Comparison of ENCODE assay signal across 10 mouse cellular contexts in the genomic region with DNA sequence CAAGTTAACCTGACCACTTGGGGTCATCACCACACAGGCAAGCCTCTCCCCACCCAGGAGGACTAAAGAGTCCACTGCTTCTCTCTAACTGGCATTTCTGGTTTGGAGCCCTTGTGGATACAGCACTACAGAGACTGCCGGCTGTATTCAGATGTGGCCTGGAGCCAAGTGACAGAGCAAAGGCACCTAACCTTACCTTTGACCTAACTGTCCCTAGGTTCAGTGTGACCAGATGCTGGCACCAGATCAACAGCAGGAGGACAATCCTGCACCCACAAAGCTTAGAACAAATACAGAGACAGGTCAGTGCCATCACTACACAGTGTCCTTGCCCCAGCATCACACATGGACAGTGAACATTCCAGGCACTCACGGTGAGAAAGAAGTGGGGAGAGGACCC. TPM values are rescaled to one million over a fixed set of nuclear protein-coding genes. Genes with fewer than 3 reads are reported as not detected.
DNase-seq lines count a peak whose midpoint lies in the region; ATAC-seq and TF ChIP-seq lines count a peak whose summit lies in the region.
"Had no signal": no experiment of that assay in that cellular context is flagged by ENCODE, and none has a peak within 500 bp of the region (broad histone marks: within the 10 kb centered on the region; RNA-seq: fewer than 3 reads in every experiment).

No protein-coding gene starts in this region.

- peak overlapping the region; percentile 80 for H3K4me2 ChIP-seq in intestine, embryonic 14.5 days (ENCODE audit: low read length)

- peak overlapping the region; percentile 96 for H3K4me3 ChIP-seq in heart, embryonic 10.5 days
- H3K4me3 ChIP-seq in C2C12 (ENCODE audit: insufficient read depth, poor library complexity, severe bottlenecking): peak overlapping the region; percentile 72
- H3K4me3 ChIP-seq in intestine, embryonic 14.5 days (ENCODE audit: low read depth, low read length): no peak overlapping the region
- H3K4me3 ChIP-seq in liver, adult 2 months (ENCODE audit: insufficient read depth, low read depth, low read length): no peak overlapping the region; the same call in 1 of the 2 replicates

- no peak overlapping the region for H3K27ac ChIP-seq in heart, embryonic 10.5 days
- no peak overlapping the region for H3K27ac ChIP-seq in intestine, embryonic 14.5 days (ENCODE audit: low read depth)
- peak overlapping the region; percentile 42 for H3K27ac ChIP-seq in liver, adult 2 months (replicated peaks; ENCODE audit: insufficient read depth, low read depth, low read length)
- H3K27ac ChIP-seq: midbrain, embryonic 12.5 days had no signal

- peaks cover 29% of the 10 kb centered on the region for H3K36me3 ChIP-seq in heart, embryonic 10.5 days
- H3K36me3 ChIP-seq in C2C12 (ENCODE audit: control insufficient read depth, insufficient read depth): peaks cover 38% of the 10 kb centered on the region
- peaks cover 23% of the 10 kb centered on the region for H3K36me3 ChIP-seq in intestine, embryonic 14.5 days (ENCODE audit: control insufficient read depth, insufficient read depth, low read length)
- peaks cover 19% of the 10 kb centered on the region for H3K36me3 ChIP-seq in liver, adult 2 months (ENCODE audit: control insufficient read depth, insufficient read depth, low read length)

- H3K9me3 ChIP-seq in heart, embryonic 10.5 days: no peaks in the 10 kb centered on the region
- no peaks in the 10 kb centered on the region for H3K9me3 ChIP-seq in intestine, embryonic 14.5 days (ENCODE audit: control insufficient read depth, low read length)
- H3K9me3 ChIP-seq: midbrain, embryonic 12.5 days had no signal

- no peak overlapping the region for H3K9ac ChIP-seq in intestine, embryonic 14.5 days (ENCODE audit: low read length)
- H3K9ac ChIP-seq in liver, adult 2 months (ENCODE audit: low read depth, low read length): no peak overlapping the region; the same call in 1 of the 2 replicates
- H3K9ac ChIP-seq: midbrain, embryonic 12.5 days had no signal

- peaks cover 37% of the 10 kb centered on the region for H3K4me1 ChIP-seq in heart, embryonic 10.5 days
- H3K4me1 ChIP-seq in intestine, embryonic 14.5 days (replicated peaks; ENCODE audit: control insufficient read depth, insufficient read depth, low read length): peaks cover 25% of the 10 kb centered on the region
- peaks cover 24% of the 10 kb centered on the region for H3K4me1 ChIP-seq in liver, adult 2 months (ENCODE audit: control insufficient read depth, insufficient read depth, low read length)

- H3K79me3 ChIP-seq in C2C12 (ENCODE audit: low read depth): peaks cover 49% of the 10 kb centered on the region

- WGBS in heart, embryonic 10.5 days: 60% methylated on average over 2 of the region's 2 CpGs
- 78% methylated on average over 2 of the region's 2 CpGs for WGBS in intestine, embryonic 14.5 days
- WGBS in liver, adult 2 months: 18% methylated on average over 2 of the region's 2 CpGs

- ATAC-seq in intestine, embryonic 14.5 days (replicated peaks; ENCODE audit: low FRiP score, low TSS enrichment, low read depth): no peak

- TF ChIP-seq POLR2A in liver, adult 2 months (IDR thresholded peaks at IDR 0.05; ENCODE audit: extremely low read depth, insufficient read depth, low read length): no peak

- no peaks in the 10 kb centered on the region for H3K27me3 ChIP-seq in heart, embryonic 10.5 days (ENCODE audit: insufficient read depth, poor library complexity, severe bottlenecking)
- H3K27me3 ChIP-seq in C2C12 (ENCODE audit: control insufficient read depth, insufficient read depth, insufficient read length): no peaks in the 10 kb centered on the region
- H3K27me3 ChIP-seq in intestine, embryonic 14.5 days (replicated peaks; ENCODE audit: control insufficient read depth, insufficient read depth, low read length): no peaks in the 10 kb centered on the region
- H3K27me3 ChIP-seq in liver, adult 2 months (ENCODE audit: control insufficient read depth, insufficient read depth, low read length): no peaks in the 10 kb centered on the region
- H3K27me3 ChIP-seq: midbrain, embryonic 12.5 days had no signal

- intact Hi-C loops in heart, postnatal 10 days (cut with DNase I): loop anchor here (5.0 kb wide), 2 partner anchors 56 to 184 kb away; no protein-coding TSS in a partner anchor
- intact Hi-C loops in gastrocnemius, postnatal 14 days (cut with DNase I; ENCODE audit: low total_unique reads): no loop called here

- DNase-seq in heart, embryonic 10.5 days (ENCODE audit: low spot score): no peak
- no peak for DNase-seq in heart, postnatal 10 days
- DNase-seq in intestine, embryonic 14.5 days (ENCODE audit: low spot score): no peak
- peak; percentile 99 for DNase-seq in liver, adult 2 months (ENCODE audit: extremely low read depth, low read depth, low spot score)
- DNase-seq in gastrocnemius, postnatal 4 days (ENCODE audit: low spot score in 2 of 2): no peak
- DNase-seq in gastrocnemius, postnatal 14 days: no peak
- no peak for DNase-seq in retina, postnatal 1 day
- DNase-seq: adrenal gland, adult 8-10 months had no signal

- H3ac ChIP-seq in C2C12 (ENCODE audit: control insufficient read depth, insufficient read length, low read depth): no peak overlapping the region

- peaks cover 57% of the 10 kb centered on the region for H3K79me2 ChIP-seq in C2C12 (ENCODE audit: control insufficient read depth, insufficient read depth)
- H3K79me2 ChIP-seq in liver, adult 2 months (ENCODE audit: control insufficient read depth, insufficient read depth, low read length): peaks cover 13% of the 10 kb centered on the region; the same call in 1 of the 2 replicates

- no peak for TF ChIP-seq CTCF in C2C12 (IDR thresholded peaks at IDR 0.05; ENCODE audit: control insufficient read depth, insufficient read depth, insufficient read length)
- TF ChIP-seq CTCF in liver, adult 2 months (IDR thresholded peaks at IDR 0.05; ENCODE audit: low read depth, low read length): no peak

TF ChIP-seq in C2C12, 6 proteins besides CTCF, POLR2A, EP300 and RAD21:
- TF ChIP-seq MYOG (IDR thresholded peaks at IDR 0.05; ENCODE audit: control insufficient read depth, extremely low read depth, insufficient read length): no peak
- no peak for TF ChIP-seq MAX (IDR thresholded peaks at IDR 0.05)
- TF ChIP-seq USF1 (IDR thresholded peaks at IDR 0.05; ENCODE audit: low read depth): no peak
- TF ChIP-seq CEBPB (IDR thresholded peaks at IDR 0.05; ENCODE audit: low read depth): no peak
- TF ChIP-seq MYOD1 (IDR thresholded peaks at IDR 0.05; ENCODE audit: control insufficient read depth, insufficient read length, low read depth): no peak
- no peak for TF ChIP-seq FOSL1 (IDR thresholded peaks at IDR 0.05; ENCODE audit: insufficient read depth, low read length, poor library complexity, severe bottlenecking)

RNA-seq across cellular contexts. Expression of a gene that starts 2.5 kb away (rescaled TPM):
- 242 and 256 TPM in 2 replicates for polyA plus RNA-seq in heart, embryonic 10.5 days (2016; fragmentation: Nextera tagmentation; extraction: Ambion mirVana)
- total RNA-seq in heart, postnatal 10 days (2021): 10 to 100 TPM; 68.5 to 71.9 TPM
- 225 TPM for polyA plus RNA-seq in C2C12 (2012; fragmentation: generic; extraction: Trizol)
- polyA plus RNA-seq in intestine, embryonic 14.5 days (2014; fragmentation: Nextera tagmentation; extraction: Ambion mirVana): 261 and 275 TPM in 2 replicates
- 126 and 160 TPM in 2 replicates for total RNA-seq in liver, adult 2 months (2014; rRNA removed)
- 97.9 and 104 TPM in 2 replicates for polyA plus RNA-seq in liver, adult 2 months (2012; rRNA removed)
- total RNA-seq in gastrocnemius, postnatal 4 days (2021): 100 to 1,000 TPM; 118 to 121 TPM
- total RNA-seq in gastrocnemius, postnatal 14 days (2021): 10 to 100 TPM; 36.4 to 46.9 TPM

Comparison
In these comparisons a context has a peak if more than half of its experiments do, and no peak if none do; other contexts are left out.
1. H3K4me3 ChIP-seq: peak in heart, embryonic 10.5 days (single experiment) and C2C12 (single experiment); none in intestine, embryonic 14.5 days (single experiment) and liver, adult 2 months (single experiment).